Mouse (Mus musculus) CH12.LX (cell line): ENCODE data around the gene Kdm4c. TPM values are rescaled to one million over a fixed set of nuclear protein-coding genes. Genes with fewer than 3 reads are reported as not detected.

Experiments used
- DNase-seq: peaks from one replicate; pipeline ENCODE4 v3.0.0-alpha.2; 2013; ENCODE audit errors: extremely low read depth
- H3K27ac ChIP-seq: 2 replicates; pipeline ENCODE4 v1.5.1; 2012; ENCODE audit warnings: low read depth, mild to moderate bottlenecking, control low read depth, moderate library complexity; ENCODE audit not compliant: insufficient read depth
- H3K27me3 ChIP-seq: replicated peaks from 2 replicates; pipeline ENCODE3; 2012; ENCODE audit warnings: inconsistent platforms
- H3K36me3 ChIP-seq, 2 experiments: replicated peaks in 1 of 2; 2 replicates each; pipeline versions ENCODE3 to v1.6.1; 2012; ENCODE audit warnings: inconsistent platforms in 1 of 2, low read length in 1 of 2, mild to moderate bottlenecking in 1 of 2, mixed read lengths in 1 of 2, moderate library complexity in 1 of 2; ENCODE audit not compliant: control insufficient read depth in 1 of 2, insufficient read depth in 1 of 2
- H3K4me1 ChIP-seq, 2 experiments: 2 replicates each; pipeline ENCODE4 v1.6.1; 2012; ENCODE audit warnings: inconsistent platforms in 1 of 2, moderate library complexity in 1 of 2; ENCODE audit not compliant: insufficient read depth in 2 of 2, control insufficient read depth in 1 of 2
- H3K4me2 ChIP-seq: 2 replicates; pipeline ENCODE4 v1.6.1; 2012; ENCODE audit warnings: low read depth, mild to moderate bottlenecking, control low read depth; ENCODE audit not compliant: poor library complexity, insufficient read depth, severe bottlenecking
- H3K4me3 ChIP-seq, 3 experiments: fragments of 150-350 bp in 1 of 3; sonication (generic) in 1 of 3; replicated peaks in 1 of 3; 2 replicates each; pipeline versions ENCODE3 to v1.5.1; 2011 to 2012; ENCODE audit warnings: low read depth in 2 of 3, low read length in 2 of 3, mild to moderate bottlenecking in 2 of 3, moderate library complexity in 2 of 3, control low read depth in 1 of 3, improper control_type of control experiment in 1 of 3, inconsistent platforms in 1 of 3, mixed read lengths in 1 of 3; ENCODE audit not compliant: poor library complexity in 1 of 3
- H3K79me2 ChIP-seq: replicated peaks from 2 replicates; pipeline ENCODE4 v1.6.1; 2012; ENCODE audit warnings: mild to moderate bottlenecking, moderate library complexity; ENCODE audit not compliant: control insufficient read depth, poor library complexity, insufficient read depth, severe bottlenecking; ENCODE audit errors: extremely low read depth
- H3K9ac ChIP-seq: 2 replicates; pipeline ENCODE4 v1.6.1; 2012; ENCODE audit warnings: low read depth, mild to moderate bottlenecking, control low read depth, moderate library complexity; ENCODE audit not compliant: insufficient read depth
- H3K9me3 ChIP-seq: replicated peaks from 2 replicates; pipeline ENCODE3; 2012; ENCODE audit warnings: low read length, inconsistent platforms, mixed read lengths
- BHLHE40 ChIP-seq: IDR thresholded peaks from 2 replicates; pipeline ENCODE4 v1.6.1; 2011; ENCODE audit warnings: mild to moderate bottlenecking, low read depth, low read length, improper control_type of control experiment
- CHD1 ChIP-seq: IDR thresholded peaks from 2 replicates; pipeline ENCODE4 v1.6.1; 2012; ENCODE audit warnings: low read depth, low read length, improper control_type of control experiment, inconsistent platforms
- CTCF ChIP-seq, 2 experiments: IDR thresholded peaks in 1 of 2; conservative IDR thresholded peaks in 1 of 2; 2 replicates each; pipeline ENCODE4 v1.5.1; 2011 to 2012; ENCODE audit warnings: low read depth in 2 of 2, low read length in 2 of 2, improper control_type of control experiment in 1 of 2, inconsistent platforms in 1 of 2, mild to moderate bottlenecking in 1 of 2, moderate library complexity in 1 of 2
- E2F4 ChIP-seq: IDR thresholded peaks from 2 replicates; pipeline ENCODE4 v1.6.1; 2011; ENCODE audit warnings: low read depth, low read length, improper control_type of control experiment; ENCODE audit not compliant: insufficient replicate concordance
- ELF1 ChIP-seq: IDR thresholded peaks from 2 replicates; pipeline ENCODE4 v1.6.1; 2014; ENCODE audit warnings: low read depth, mild to moderate bottlenecking, inconsistent platforms, low read length, improper control_type of control experiment
- GABPA ChIP-seq: IDR thresholded peaks from 2 replicates; pipeline ENCODE4 v1.6.1; 2012; ENCODE audit warnings: low read depth, low read length, improper control_type of control experiment, inconsistent platforms; ENCODE audit not compliant: insufficient replicate concordance
- IRF4 ChIP-seq: IDR thresholded peaks from 2 replicates; pipeline ENCODE4 v1.6.1; 2014; ENCODE audit warnings: low read depth, mild to moderate bottlenecking, inconsistent platforms, low read length, improper control_type of control experiment
- JUN ChIP-seq: IDR thresholded peaks from 2 replicates; pipeline ENCODE4 v1.6.1; 2011; ENCODE audit warnings: low read depth, mild to moderate bottlenecking, low read length, improper control_type of control experiment, moderate library complexity; ENCODE audit not compliant: insufficient read depth
- JUND ChIP-seq: conservative IDR thresholded peaks from 2 replicates; pipeline ENCODE4 v1.6.1; 2011; ENCODE audit warnings: low read depth, low read length, improper control_type of control experiment
- KAT2A ChIP-seq: IDR thresholded peaks from 2 replicates; pipeline ENCODE4 v1.6.1; 2012; ENCODE audit warnings: low read length, improper control_type of control experiment, inconsistent platforms; ENCODE audit not compliant: insufficient replicate concordance
- MAFK ChIP-seq: IDR thresholded peaks from 2 replicates; pipeline ENCODE4 v1.6.1; 2011; ENCODE audit warnings: low read length, improper control_type of control experiment; ENCODE audit not compliant: insufficient replicate concordance
- MAX ChIP-seq: IDR thresholded peaks from 2 replicates; pipeline ENCODE4 v1.6.1; 2011; ENCODE audit warnings: low read length, improper control_type of control experiment
- MEF2A ChIP-seq: IDR thresholded peaks from 2 replicates; pipeline ENCODE4 v1.6.1; 2014; ENCODE audit warnings: low read depth, mild to moderate bottlenecking, inconsistent platforms, low read length, improper control_type of control experiment, borderline replicate concordance
- MXI1 ChIP-seq: IDR thresholded peaks from 2 replicates; pipeline ENCODE4 v1.6.1; 2011; ENCODE audit warnings: mild to moderate bottlenecking, low read depth, low read length, improper control_type of control experiment
- NELFE ChIP-seq: IDR thresholded peaks from 2 replicates; pipeline ENCODE4 v1.6.1; 2011; ENCODE audit warnings: low read depth, low read length, improper control_type of control experiment
- NRF1 ChIP-seq: IDR thresholded peaks from 2 replicates; pipeline ENCODE4 v1.6.1; 2014; ENCODE audit warnings: low read depth, mild to moderate bottlenecking, inconsistent platforms, low read length, improper control_type of control experiment, moderate library complexity
- POLR2AphosphoS2 ChIP-seq: IDR thresholded peaks from 2 replicates; pipeline ENCODE4 v1.6.1; 2011; ENCODE audit warnings: low read depth, low read length, improper control_type of control experiment
- RAD21 ChIP-seq: IDR thresholded peaks from 2 replicates; pipeline ENCODE4 v1.6.1; 2011; ENCODE audit warnings: low read depth, mild to moderate bottlenecking, low read length, improper control_type of control experiment, moderate library complexity
- SIN3A ChIP-seq: IDR thresholded peaks from 2 replicates; pipeline ENCODE4 v1.6.1; 2012; ENCODE audit warnings: low read length, improper control_type of control experiment, inconsistent platforms
- TCF12 ChIP-seq: IDR thresholded peaks from 2 replicates; pipeline ENCODE4 v1.6.1; 2014; ENCODE audit warnings: low read depth, mild to moderate bottlenecking, inconsistent platforms, low read length, improper control_type of control experiment
- USF2 ChIP-seq: conservative IDR thresholded peaks from 2 replicates; pipeline ENCODE4 v1.6.1; 2011; ENCODE audit warnings: low read depth, low read length, improper control_type of control experiment
- ZC3H11A ChIP-seq: IDR thresholded peaks from 2 replicates; pipeline ENCODE4 v1.6.1; 2012; ENCODE audit warnings: low read depth, mild to moderate bottlenecking, inconsistent platforms, low read length, improper control_type of control experiment
- ZKSCAN1 ChIP-seq: IDR thresholded peaks from 2 replicates; pipeline ENCODE4 v1.6.1; 2012; ENCODE audit warnings: low read depth, inconsistent platforms, low read length, improper control_type of control experiment, borderline replicate concordance
- ZMIZ1 ChIP-seq: IDR thresholded peaks from 2 replicates; pipeline ENCODE4 v1.6.1; 2012; ENCODE audit warnings: low read depth, mild to moderate bottlenecking, inconsistent platforms, low read length, improper control_type of control experiment
- ZNF384 ChIP-seq: IDR thresholded peaks from 2 replicates; pipeline ENCODE4 v1.6.1; 2012; ENCODE audit warnings: low read depth, low read length, improper control_type of control experiment, inconsistent platforms
- dilution Hi-C: fragments of 300-500 bp; cut with MboI; formaldehyde crosslinking; loops from 2 replicates; pipeline ENCODE4 v1.14.3; 2020; ENCODE audit warnings: low sequenced_read_pairs; ENCODE audit not compliant: extremely low pct_unique_long_range_greater_than_20kb, extremely low pct_ligation_motif_present
- in situ Hi-C: fragments of 300-500 bp; cut with MboI; formaldehyde crosslinking; loops from 3 replicates; pipeline ENCODE4 v1.14.3; 2019; ENCODE audit warnings: low sequenced_read_pairs, low pct_ligation_motif_present, low pct_unique_long_range_greater_than_20kb, mixed read lengths
- polyA plus RNA-seq: library from polyadenylated mRNA; unstranded; fragments of >175 nt; gene quantifications from 2 replicates; pipeline ENCODE4 v1.2.1, GENCODE M21; 2012; ENCODE audit warnings: low read depth; ENCODE audit not compliant: insufficient read length
- total RNA-seq, 2 experiments: library from RNA; depleted of rRNA; stranded (reverse); fragments of 300-350 nt in 1 of 2; fragments of >200 nt in 1 of 2; gene quantifications; 2 replicates each; pipeline ENCODE4 v1.2.3; 2012 to 2014

The Kdm4c gene
- total and polyA plus RNA-seq, 3 experiments: 8.1 to 14.4 (median 12.2) TPM

DNA sequence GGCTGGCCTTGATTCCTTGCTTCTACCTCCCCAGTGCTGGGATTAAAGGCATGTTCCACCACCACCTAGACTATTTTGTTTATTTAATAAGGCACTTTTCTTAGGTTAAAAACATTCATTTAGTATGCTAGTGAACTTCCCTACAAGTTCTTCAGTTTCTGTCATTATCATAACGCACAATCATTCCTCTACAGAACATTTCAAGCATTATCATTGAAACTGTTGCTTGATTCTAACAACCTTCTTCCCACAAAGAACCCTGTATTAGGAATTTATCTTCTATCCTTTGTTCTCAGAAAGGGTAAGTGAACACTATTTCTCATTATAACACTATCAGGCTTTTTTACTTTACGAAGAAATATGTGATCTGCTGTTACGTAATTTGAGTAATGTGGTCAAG, 118.0 kb downstream of the Kdm4c start:
- dilution Hi-C loops (no loop called here), in situ Hi-C loops (no loop called here)

DNA sequence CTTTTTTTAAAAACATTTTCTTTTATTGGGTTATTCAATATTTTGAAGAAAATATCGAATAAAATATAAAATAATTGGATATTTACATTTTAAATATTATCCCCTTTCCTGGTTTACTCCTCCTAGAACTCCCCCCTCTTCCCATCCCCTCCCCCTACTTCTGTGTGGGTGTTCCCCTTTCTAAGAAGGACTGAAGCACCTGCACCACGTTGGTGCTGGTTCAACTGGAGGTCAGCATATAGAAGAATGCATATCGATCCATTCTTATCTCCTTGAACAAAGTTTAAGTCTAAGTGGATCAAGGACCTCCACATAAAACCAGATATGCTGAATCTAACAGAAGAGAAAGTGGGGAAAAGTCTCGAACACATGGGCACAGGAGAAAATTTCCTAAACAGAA, 144.3 kb downstream of the Kdm4c start:
- dilution Hi-C loops: no loop called here
- H3K9me3 ChIP-seq: no peaks in the 10 kb centered on the region
- H3K4me3 ChIP-seq: no peak overlapping the region
- in situ Hi-C loops: no loop called here
- no peak overlapping the region for H3K4me2 ChIP-seq
- no peaks in the 10 kb centered on the region for H3K27me3 ChIP-seq
- no peak overlapping the region for H3K9ac ChIP-seq
- H3K4me1 ChIP-seq: no peaks in the 10 kb centered on the region
- H3K27ac ChIP-seq: no peak overlapping the region
- peaks cover 6 to 23% of the 10 kb centered on the region in 2 experiments for H3K36me3 ChIP-seq
- TF ChIP-seq E2F4 (no peak), ZNF384 (no peak), JUN (no peak), MXI1 (no peak), KAT2A (no peak), NRF1 (no peak), BHLHE40 (no peak), NELFE (no peak), CTCF (conservative IDR thresholded peaks at IDR 0.05 in 1 of 2, IDR thresholded peaks at IDR 0.05 in 1 of 2; ENCODE audit: low read depth in 2 of 2, low read length in 2 of 2) (no peak), ZMIZ1 (no peak), GABPA (no peak), IRF4 (no peak), RAD21 (no peak), MAX (no peak), JUND (no peak), SIN3A (no peak)
- no peak for DNase-seq
- H3K79me2 ChIP-seq: no peaks in the 10 kb centered on the region

More for the DNA sequence above, 118.0 kb downstream of the Kdm4c start:
- Histone ChIP-seq H3K4me1 (peaks cover 0 to 5% of the 10 kb centered on the region in 2 experiments; a peak in 1 of 4 replicates), H3K79me2 (no peaks in the 10 kb centered on the region), H3K9me3 (no peaks in the 10 kb centered on the region), H3K4me2 (no peak overlapping the region), H3K9ac (no peak overlapping the region), H3K4me3 (no peak overlapping the region), H3K27me3 (no peaks in the 10 kb centered on the region), H3K27ac (no peak overlapping the region), H3K36me3 (peaks cover 5 to 35% of the 10 kb centered on the region in 2 experiments)
- DNase-seq: no peak
- no peak for TF ChIP-seq ZKSCAN1
- no peak for TF ChIP-seq BHLHE40
- TF ChIP-seq TCF12: no peak
- TF ChIP-seq POLR2AphosphoS2: no peak
- no peak for TF ChIP-seq ZNF384
- TF ChIP-seq CHD1: no peak
- no peak for TF ChIP-seq ELF1
- no peak for TF ChIP-seq CTCF (conservative IDR thresholded peaks at IDR 0.05 in 1 of 2, IDR thresholded peaks at IDR 0.05 in 1 of 2; ENCODE audit: low read depth in 2 of 2, low read length in 2 of 2)
- TF ChIP-seq RAD21: no peak
- no peak for TF ChIP-seq MAFK
- no peak for TF ChIP-seq USF2
- no peak for TF ChIP-seq ZMIZ1
- no peak for TF ChIP-seq MEF2A
- TF ChIP-seq ZC3H11A: no peak
